Mouse (Mus musculus) erythroblast, embryonic 14.5 days (primary cell): ENCODE measurements around the gene Slc16a6. TPM values are rescaled to one million over a fixed set of nuclear protein-coding genes. Genes with fewer than 3 reads are reported as not detected.

Experiments
- H3K27me3 ChIP-seq: 2 replicates; pipeline ENCODE4 v1.6.1; 2012; ENCODE audit warnings: inconsistent platforms; ENCODE audit not compliant: control insufficient read depth
- H3K36me3 ChIP-seq: 2 replicates; pipeline ENCODE4 v1.6.1; 2012; ENCODE audit warnings: mild to moderate bottlenecking, inconsistent platforms; ENCODE audit not compliant: control insufficient read depth
- H3K4me1 ChIP-seq: 2 replicates; pipeline ENCODE4 v1.6.1; 2012; ENCODE audit warnings: inconsistent platforms; ENCODE audit not compliant: control insufficient read depth
- H3K4me3 ChIP-seq: replicated peaks from 2 replicates; pipeline ENCODE3; 2012; ENCODE audit warnings: moderate library complexity, mild to moderate bottlenecking, inconsistent platforms
- H3K9me3 ChIP-seq: 2 replicates; pipeline ENCODE4 v1.6.1; 2012; ENCODE audit warnings: low read length, inconsistent platforms, mixed read lengths; ENCODE audit not compliant: control insufficient read depth
- GATA1 ChIP-seq: IDR thresholded peaks from 2 replicates; pipeline ENCODE4 v1.6.1; 2012; ENCODE audit warnings: low read length, inconsistent platforms, mixed read lengths
- TAL1 ChIP-seq: IDR thresholded peaks from 3 replicates; pipeline ENCODE4 v1.6.1; 2012; ENCODE audit warnings: low read length, inconsistent platforms, mixed read lengths
- polyA plus RNA-seq: library from polyadenylated mRNA; stranded (reverse); fragments of >175 nt; gene quantifications from 2 replicates; pipeline ENCODE4 v1.2.3, GENCODE M21; 2012

The Slc16a6 gene
- polyA plus RNA-seq, 1 experiment: 5.3 TPM

DNA sequence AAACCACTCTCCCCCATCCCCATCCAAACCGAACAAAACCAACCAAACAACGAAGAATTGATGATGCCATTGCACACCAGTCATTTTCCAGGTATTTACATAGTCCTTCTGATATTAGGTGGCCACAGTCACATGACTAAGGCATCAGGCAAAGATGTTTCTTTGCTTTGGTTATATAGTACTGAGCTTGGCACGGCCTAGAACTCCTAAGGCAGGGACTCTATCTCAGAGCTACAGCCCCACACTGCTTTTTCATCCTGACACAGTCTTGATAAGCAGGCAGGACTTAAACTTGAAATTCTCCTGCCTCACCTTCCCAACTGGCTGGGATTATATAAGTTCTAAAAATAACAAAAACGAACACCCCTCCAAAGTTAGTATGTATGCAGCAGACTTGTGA is 8.3 kb downstream of the Slc16a6 start:
- Histone ChIP-seq H3K4me3 (peak overlapping the region; percentile 35), H3K27me3 (no peaks in the 10 kb centered on the region), H3K4me1 (peaks cover 69% of the 10 kb centered on the region), H3K36me3 (peaks cover 98% of the 10 kb centered on the region), H3K9me3 (no peaks in the 10 kb centered on the region)
- TF ChIP-seq GATA1 (0 out of 2 replicates have a peak, but pooled peaks have one; percentile 17), TAL1 (peak; percentile 52)

DNA sequence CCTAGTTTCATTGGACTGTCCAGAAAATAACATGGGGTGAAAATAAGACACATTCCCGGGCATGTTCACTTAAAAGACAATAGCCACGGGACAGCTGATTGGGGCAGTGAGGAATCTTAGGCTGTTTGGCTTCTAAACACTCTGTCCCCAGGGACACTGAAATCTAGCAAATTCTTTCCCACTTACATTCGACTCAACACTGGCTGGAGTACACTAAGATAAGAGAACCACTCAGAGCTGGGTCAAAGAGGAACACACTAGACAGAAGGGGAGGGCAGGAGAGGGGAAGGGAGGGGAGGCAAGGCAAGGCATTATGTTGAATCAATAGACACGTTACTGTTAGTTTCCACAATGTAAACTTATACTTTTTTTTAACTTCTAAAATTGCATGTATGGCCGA is 12.8 kb downstream of the Slc16a6 start:
- H3K4me1 ChIP-seq: peaks cover 30% of the 10 kb centered on the region
- no peak overlapping the region for H3K4me3 ChIP-seq
- H3K9me3 ChIP-seq: no peaks in the 10 kb centered on the region
- TF ChIP-seq GATA1 (no peak), TAL1 (no peak)
- H3K27me3 ChIP-seq: no peaks in the 10 kb centered on the region
- peaks cover 100% of the 10 kb centered on the region for H3K36me3 ChIP-seq

DNA sequence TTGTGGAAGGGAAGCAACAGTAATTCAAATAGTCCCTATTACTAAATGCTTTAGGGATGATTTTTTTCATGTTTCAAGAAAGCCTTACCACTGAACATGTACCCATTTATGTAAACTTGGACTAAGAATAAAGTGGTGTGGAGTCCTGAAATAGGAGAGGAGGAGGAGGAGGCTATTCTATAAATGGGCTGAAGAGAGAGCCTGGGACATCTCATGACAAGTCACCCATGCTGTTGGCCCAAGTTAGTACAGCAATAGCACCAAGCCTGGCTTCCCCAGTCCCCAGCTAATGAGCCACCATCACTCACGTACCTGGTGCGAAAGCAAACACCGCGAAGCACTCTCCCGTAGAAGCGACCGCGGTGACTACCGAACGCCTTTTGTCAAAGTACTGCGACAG is 15.2 kb downstream of the Slc16a6 start:
- Histone ChIP-seq H3K4me1 (peaks cover 14% of the 10 kb centered on the region), H3K36me3 (peaks cover 100% of the 10 kb centered on the region), H3K9me3 (no peaks in the 10 kb centered on the region), H3K4me3 (no peak overlapping the region), H3K27me3 (no peaks in the 10 kb centered on the region)
- TF ChIP-seq TAL1 (no peak), GATA1 (no peak)

DNA sequence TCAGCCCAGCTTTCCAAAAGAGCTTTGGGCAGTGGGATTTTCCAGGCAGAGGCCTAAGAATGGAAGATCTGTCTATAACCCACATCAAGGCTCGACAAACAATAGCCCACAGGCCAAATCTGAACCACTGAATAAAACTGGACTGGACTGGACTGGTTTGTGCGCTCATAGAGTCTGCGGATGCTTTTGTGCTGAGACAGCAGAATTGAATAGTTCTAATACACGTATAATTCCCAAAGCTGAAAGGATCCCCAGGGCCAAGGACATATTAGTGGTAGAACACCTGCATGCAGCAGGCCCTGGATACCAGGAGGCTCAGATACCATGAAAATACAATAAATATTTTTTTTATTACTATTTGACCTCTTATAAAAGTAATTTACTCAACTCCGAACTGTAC is 17.1 kb downstream of the Slc16a6 start:
- Histone ChIP-seq H3K4me3 (no peak overlapping the region), H3K36me3 (peaks cover 100% of the 10 kb centered on the region), H3K9me3 (no peaks in the 10 kb centered on the region), H3K27me3 (no peaks in the 10 kb centered on the region), H3K4me1 (peaks cover 12% of the 10 kb centered on the region)
- TF ChIP-seq GATA1 (no peak), TAL1 (no peak)

DNA sequence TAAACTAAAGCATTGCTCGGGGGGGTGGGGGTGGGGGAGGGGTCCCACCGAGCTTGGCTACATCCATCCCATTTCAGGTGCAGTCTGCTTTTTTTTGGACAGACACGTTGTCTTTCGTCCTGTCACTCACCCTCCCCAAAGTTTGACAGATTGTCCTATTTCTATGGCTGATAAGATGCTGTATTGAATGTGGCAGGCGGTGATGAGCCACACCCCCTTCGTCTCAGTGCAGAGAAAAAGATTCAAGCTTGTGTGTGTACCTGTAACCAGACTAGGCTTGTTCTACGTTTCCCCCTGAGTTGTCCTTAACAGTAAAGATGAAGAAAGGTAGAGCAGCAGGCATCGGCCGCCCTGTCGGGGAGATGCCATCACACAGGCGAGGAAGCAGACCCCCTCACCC is 22.2 kb downstream of the Slc16a6 start:
- no peak for TF ChIP-seq TAL1
- TF ChIP-seq GATA1: no peak
- H3K4me1 ChIP-seq: peaks cover 18% of the 10 kb centered on the region
- no peaks in the 10 kb centered on the region for H3K27me3 ChIP-seq
- no peak overlapping the region for H3K4me3 ChIP-seq
- H3K9me3 ChIP-seq: no peaks in the 10 kb centered on the region
- peaks cover 88% of the 10 kb centered on the region for H3K36me3 ChIP-seq

DNA sequence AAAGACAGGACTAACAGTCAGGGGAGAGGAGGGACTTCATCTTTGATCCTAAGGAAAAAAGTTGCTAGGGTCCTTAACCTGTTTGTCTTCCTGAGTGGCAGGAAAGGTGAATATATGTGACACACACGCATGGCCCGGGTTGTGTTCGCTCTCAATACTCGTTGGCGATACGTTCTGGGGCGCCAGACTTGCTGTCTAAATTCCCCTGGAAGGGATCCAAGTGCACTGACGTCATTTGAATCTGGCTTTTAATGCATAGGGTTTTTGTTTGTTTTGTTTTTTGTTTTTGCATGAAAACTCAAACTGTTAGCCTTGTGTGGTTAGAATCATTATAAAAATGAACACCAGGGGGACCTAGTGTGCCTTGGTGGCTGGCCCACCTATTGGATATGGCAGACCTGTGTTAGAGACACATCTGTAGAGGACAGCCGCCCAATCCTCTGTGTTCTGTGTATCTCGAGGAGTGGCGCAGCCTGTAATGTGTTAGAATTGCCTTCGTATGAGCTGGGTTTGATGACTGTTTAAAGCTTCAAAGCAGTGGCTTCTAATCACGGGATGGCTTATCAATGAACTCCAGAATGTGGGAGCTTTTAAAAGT is 27.9 kb downstream of the Slc16a6 start:
- TF ChIP-seq TAL1 (no peak), GATA1 (no peak)
- peaks cover 44% of the 10 kb centered on the region for H3K4me1 ChIP-seq
- H3K4me3 ChIP-seq: no peak overlapping the region

DNA sequence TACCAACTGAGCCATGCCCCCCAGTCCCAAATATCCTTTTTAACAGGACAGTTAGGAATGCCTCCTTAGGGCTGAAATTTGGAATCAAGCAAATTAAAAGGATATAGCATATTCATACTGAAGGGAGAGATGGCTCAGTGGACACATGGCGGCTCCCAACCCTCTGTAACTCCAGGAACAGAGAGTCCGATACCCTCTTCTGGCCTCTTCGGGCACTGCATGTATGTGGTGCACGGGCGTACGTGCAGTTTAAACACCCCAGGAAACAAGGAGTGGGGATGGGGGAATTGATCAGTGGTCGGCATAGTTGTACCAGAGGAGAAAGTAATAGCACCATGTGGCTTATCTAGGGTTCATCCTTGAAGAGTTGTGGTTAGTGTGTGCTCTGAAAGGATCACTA is 28.8 kb downstream of the Slc16a6 start:
- Histone ChIP-seq H3K27me3 (peaks cover 5% of the 10 kb centered on the region), H3K4me3 (no peak overlapping the region), H3K4me1 (peaks cover 54% of the 10 kb centered on the region), H3K9me3 (no peaks in the 10 kb centered on the region), H3K36me3 (peaks cover 22% of the 10 kb centered on the region)
- no peak for TF ChIP-seq GATA1
- TF ChIP-seq TAL1: no peak

More for the DNA sequence above, 27.9 kb downstream of the Slc16a6 start:
- peaks cover 32% of the 10 kb centered on the region for H3K36me3 ChIP-seq
- no peaks in the 10 kb centered on the region for H3K27me3 ChIP-seq
- no peaks in the 10 kb centered on the region for H3K9me3 ChIP-seq

DNA sequence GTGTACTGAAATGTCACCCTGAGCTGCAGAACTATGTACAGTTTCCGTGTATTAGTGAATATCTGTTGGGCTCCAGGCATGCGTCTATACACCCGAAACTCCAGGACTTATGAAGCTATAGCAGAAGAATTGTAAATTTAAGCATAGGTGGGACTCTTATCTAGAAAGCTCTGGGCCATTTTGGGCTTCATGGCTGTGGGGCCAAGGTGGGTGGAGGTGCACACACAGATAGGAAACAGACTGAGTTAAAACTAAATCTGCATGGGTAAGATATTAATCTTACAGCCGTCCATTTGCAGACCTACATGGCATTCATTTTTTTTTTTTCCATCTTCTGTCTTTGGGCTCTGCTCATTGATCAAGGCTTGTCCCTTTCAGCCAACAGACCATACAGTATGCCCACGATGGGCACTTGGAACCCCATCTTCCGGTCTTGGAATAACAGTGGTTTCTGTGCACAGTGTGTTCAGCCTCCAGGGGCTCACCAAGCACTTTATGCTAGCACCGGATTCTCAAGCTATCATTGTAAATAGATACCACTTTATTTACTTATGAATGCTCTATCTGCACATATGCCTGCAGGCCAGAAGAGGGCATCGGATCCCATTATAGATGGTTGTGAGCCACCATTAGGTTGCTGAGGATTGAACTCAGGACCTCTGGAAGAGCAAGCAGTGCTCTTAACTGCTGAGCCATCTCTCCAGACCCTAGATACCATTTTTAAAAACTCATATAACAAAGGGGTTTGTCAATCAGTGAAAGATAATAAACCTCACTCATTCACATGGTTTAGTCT is 29.7 kb downstream of the Slc16a6 start:
- H3K27me3 ChIP-seq: peaks cover 5% of the 10 kb centered on the region
- H3K36me3 ChIP-seq: peaks cover 14% of the 10 kb centered on the region
- peaks cover 58% of the 10 kb centered on the region for H3K4me1 ChIP-seq
- TF ChIP-seq TAL1: no peak
- no peak for TF ChIP-seq GATA1
- no peak overlapping the region for H3K4me3 ChIP-seq
- H3K9me3 ChIP-seq: no peaks in the 10 kb centered on the region

DNA sequence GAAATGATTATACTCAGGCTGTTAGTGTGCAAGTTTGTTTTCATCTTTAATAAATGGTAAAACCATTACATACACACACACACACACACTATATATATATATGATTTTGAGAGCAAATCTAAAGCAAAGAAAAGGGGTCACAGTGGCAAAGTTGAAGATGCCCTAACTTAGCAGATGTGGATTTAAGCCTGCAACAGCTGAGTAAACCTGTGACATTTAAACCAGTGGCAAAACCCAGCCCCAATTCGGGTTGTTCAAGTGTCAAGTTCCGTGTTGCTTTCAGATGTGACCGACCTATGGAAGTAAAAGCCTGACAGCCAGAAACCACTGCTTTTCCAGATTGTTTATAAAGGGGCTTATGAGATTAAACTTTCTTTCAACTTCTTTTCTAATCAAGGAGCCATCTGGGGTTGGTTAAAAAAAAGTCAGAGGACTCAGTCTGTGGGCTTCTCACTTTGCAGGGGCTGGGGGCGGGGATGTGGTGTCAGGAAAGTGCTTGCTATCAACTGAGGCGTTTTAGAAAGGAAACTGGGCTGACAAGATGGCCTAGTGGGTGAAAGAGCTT is 31.1 kb downstream of the Slc16a6 start:
- peaks cover 58% of the 10 kb centered on the region for H3K4me1 ChIP-seq
- TF ChIP-seq TAL1 (no peak), GATA1 (no peak)

More for the DNA sequence above, 31.1 kb downstream of the Slc16a6 start:
- Histone ChIP-seq H3K27me3 (peaks cover 5% of the 10 kb centered on the region), H3K9me3 (no peaks in the 10 kb centered on the region), H3K36me3 (peaks cover 13% of the 10 kb centered on the region), H3K4me3 (no peak overlapping the region)
